Mouse (Mus musculus): ENCODE results near the gene Atg7.

The Atg7 gene

GRCm38 (mm10) chr6:114855644-114856043, 212.7 kb downstream of the Atg7 start:
- no peak for DNase-seq (ENCODE audit: low spot score)

DNA sequence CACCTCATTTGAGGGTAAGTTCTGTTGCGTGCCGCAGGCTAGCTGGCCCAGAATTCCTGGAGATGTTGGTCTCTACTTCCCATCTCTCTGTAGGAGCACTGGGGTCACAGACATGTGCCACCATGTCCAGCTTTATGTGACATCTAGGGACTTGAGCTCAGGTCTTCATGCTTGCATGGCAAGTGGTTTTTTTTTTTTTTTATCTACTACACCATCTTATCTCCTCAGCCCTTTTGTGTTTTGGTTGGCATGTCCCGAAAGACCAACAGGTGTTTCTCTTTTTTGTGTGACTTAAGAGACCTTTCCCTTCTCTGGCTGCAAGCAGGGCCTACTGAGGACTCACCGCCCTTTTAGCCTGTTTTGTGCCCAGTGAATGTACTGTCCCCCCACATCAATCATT, 213.6 kb downstream of the Atg7 start:
- no peak for DNase-seq (ENCODE audit: low spot score)

GRCm38 (mm10) chr6:114857996-114858721, 215.3 kb downstream of the Atg7 start:
- DNase-seq (ENCODE audit: low spot score): no peak

DNA sequence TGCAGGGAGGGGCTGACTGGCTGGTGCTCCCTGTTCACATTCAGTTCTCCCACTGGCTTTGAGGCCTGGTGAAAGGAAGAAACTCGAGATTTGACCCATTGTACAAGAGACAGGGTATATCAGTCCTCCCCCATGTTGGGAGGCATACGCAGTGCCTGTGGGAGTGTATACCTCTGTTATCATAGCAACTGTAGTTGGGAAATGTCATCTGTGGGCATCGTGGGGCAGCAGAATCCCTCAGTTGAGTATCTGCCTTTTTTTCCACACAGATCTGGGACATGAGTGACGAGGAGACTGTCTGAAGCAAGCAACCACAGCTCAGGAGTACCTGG, 215.8 kb downstream of the Atg7 start:
- no peak for DNase-seq (ENCODE audit: low spot score)

DNA sequence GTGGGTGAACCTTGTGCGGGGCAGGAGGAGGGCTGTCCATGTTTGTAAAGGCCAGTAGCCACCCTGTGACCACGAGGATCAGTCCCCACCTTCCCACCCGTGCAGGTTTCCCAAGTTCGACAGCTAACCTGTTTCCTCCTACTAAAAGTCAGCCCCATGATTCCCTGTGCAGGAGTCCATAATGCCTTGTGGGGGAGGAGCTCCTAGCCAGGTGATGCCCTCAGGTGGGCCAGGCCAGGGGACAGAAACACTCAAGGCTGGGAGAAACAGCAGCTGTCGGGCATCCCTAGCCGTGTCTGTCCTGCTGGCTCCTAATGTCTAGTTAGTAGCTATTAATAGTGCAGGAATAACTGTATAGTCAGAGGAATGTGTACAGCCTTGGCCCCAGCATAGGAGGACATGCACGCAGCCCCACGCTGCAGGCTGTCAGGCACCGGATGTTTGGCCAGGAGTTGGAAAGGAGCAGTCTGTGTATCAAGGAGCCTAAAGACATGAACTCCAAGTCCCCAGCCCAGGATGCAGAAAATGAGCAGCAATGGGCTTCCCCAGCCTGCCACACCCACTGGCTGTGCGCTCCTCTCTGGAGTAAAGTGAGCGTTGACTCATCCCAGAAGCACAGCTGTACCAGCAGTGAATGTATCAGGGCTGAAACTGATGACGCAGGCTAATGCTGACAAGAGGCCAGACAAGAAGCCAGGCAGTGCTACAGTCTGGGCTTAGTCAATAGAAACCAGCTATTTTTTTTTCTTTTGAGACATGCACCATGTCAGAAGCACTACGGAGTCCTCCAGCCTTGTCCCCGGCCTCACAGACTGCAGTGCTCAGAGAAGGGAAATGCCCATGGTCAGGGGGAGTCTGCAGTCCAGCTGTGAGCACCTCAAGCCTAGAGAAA, 218.0 kb downstream of the Atg7 start:
- no peak for DNase-seq (ENCODE audit: low spot score)

- no peak for DNase-seq (ENCODE audit: low spot score)
Measured at GRCm38 (mm10) chr6:114861591-114861990, 218.7 kb downstream of the Atg7 start.

- DNase-seq (ENCODE audit: low spot score): no peak
Measured at GRCm38 (mm10) chr6:114862046-114862445, 219.1 kb downstream of the Atg7 start.

GRCm38 (mm10) chr6:114863501-114863900, 220.6 kb downstream of the Atg7 start:
- no peak for DNase-seq (ENCODE audit: low spot score)

DNA sequence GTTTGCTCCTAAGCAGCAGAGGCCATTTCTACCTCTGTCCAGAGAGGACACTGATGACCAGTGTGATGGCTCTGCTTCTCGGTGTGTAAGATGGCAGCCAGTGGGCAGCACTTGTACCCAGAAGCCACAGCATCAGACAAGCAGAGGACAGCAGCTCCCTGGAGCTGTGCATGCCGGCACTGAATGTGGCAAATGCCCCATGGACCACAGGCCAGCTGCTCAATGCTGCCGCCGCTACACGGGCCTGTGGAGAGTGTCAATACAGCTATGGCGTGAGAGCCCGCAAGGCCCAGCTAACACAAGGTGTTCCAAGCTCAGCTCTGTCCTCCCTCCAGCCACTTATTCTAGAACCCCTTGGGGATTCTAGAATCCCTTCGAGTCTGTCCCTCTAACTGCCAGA, 221.5 kb downstream of the Atg7 start:
- no peak for DNase-seq (ENCODE audit: low spot score)

- DNase-seq (ENCODE audit: low spot score): no peak
Measured at GRCm38 (mm10) chr6:114866078-114866477, 223.2 kb downstream of the Atg7 start.

DNA sequence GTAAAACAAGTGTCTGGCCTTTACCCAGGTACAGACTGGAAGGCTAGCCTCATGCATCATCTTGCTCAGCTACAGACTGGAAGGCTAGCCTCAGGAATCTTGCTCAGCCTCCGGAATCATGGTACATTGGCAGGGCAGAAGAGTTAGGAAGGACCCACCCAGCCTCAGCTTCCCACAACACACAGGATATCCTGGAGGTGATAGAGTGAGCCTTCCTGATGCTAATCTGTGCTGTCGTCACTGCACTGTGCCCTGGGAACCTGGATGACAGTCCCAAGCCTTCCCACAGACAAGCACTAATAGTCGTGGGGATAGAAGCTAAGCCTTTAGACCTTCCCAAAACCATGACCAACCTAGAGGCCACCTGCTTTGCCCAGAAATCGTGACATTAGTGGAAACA, 223.7 kb downstream of the Atg7 start:
- DNase-seq (ENCODE audit: low spot score): no peak

- DNase-seq (ENCODE audit: low spot score): no peak
Measured at GRCm38 (mm10) chr6:114868656-114869055, 225.8 kb downstream of the Atg7 start.

DNA sequence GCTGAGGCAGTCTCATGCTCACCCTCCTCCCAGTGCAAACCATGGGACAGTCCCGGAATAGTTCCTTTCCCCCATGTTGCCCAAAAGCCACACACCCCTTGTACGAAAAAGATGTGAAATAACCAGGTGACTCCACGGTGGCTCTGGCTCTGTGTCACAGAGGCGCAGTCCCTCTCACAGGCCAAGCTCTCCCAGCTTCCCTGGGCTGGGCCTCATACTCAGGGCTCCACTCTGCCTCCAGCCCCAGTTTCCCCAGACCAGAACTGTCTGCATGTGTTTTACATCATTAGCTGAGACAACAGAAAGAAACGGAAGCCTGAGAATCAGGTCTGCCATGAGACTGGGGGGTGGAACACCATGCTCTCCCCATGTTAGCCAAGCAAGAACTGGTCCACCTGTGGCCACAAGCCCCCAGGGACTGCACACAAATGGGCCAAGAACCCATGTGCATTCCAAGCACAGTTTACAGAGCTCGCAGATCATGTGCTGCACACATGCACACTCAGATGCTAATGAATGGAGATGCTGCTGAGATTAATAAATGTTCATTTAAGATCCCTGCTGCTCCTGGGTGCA, 226.7 kb downstream of the Atg7 start:
- DNase-seq (ENCODE audit: low spot score): no peak

- DNase-seq (ENCODE audit: low spot score): no peak
Measured at GRCm38 (mm10) chr6:114871010-114871660, 228.2 kb downstream of the Atg7 start.

DNA sequence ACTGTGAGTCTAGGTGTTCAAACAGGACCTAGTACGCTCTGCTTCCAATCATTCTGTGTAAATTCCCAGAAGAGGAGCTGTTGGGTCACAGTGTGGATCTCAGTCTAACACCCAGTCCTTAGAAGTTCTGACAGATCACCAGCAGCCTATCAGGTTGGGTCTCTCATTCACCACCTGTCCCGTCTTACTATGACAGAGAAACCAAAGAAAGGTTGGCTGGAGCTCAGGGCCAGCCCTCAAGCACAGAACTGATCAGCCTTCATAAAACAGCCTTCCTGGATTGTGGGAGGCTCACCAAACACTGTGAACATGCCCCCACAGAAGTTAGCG, 230.9 kb downstream of the Atg7 start:
- no peak for DNase-seq (ENCODE audit: low spot score)

GRCm38 (mm10) chr6:114874138-114874928, 231.4 kb downstream of the Atg7 start:
- DNase-seq (ENCODE audit: low spot score): peak; percentile 77

DNA sequence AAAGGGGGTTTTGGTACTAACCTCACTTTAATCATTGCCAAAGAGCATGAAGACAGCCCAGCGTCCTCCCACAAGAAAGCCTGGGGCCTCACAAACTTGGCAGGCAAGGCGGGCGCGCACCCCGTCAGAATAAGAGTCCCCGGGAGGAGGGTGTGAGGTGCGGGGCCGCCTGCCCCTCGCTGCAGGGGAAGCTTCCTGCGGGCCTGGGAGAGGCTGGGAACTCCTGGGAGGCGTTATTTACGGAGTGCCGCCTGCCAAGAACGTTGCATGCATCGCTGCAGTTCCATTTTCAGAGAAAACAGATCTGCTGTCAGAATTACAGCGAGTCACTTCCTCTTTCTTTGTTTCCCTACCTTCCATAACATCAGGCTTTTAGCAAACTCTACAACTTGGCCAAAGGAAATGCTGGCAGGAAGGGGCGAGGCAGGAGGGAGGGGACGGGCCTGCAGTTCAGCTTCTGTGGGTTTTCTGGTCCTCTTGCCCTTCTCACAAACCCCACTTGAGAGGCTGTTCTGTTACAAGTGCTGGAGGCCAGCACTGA, 232.2 kb downstream of the Atg7 start:
- DNase-seq (ENCODE audit: low spot score): peak; percentile 95

DNA sequence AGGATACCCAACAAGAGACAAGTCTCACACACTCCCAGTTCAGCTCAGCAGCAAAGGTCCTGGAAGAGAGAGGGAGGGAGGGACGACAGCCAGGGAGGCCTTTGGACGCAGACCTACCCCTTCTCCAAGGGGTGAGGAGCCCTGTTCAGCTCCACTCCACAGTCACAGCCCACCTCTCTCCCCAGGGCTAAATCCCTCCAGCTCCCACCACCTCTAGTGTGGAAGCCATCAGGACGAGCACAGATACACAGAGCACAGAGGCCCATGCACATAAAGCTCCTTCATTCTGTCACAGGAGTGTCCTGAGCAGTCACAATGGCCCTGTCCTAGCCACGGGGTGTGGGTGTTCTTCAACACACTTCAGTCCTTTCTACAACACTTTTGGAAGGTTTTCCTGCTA, 233.1 kb downstream of the Atg7 start:
- DNase-seq (ENCODE audit: low spot score): no peak

DNA sequence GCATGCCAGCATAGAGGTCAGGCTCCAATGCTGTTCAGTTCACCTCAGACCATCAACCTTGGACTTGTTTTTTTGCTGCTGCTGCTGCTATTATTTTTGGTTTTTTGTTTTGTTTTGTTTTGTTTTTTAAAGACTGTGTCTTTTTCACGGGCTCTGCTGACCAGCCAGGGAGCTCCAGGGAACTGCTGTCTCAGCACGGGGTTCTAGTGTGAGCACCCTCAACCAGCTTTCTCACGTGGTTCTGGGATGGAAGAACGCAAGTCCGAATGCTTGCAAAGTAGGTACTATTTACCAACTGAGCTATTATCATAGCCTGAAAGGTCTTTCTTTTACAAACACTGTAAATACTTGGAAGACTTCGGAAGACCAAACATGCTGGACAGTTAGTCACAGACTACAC, 233.6 kb downstream of the Atg7 start:
- no peak for DNase-seq (ENCODE audit: low spot score)

DNA sequence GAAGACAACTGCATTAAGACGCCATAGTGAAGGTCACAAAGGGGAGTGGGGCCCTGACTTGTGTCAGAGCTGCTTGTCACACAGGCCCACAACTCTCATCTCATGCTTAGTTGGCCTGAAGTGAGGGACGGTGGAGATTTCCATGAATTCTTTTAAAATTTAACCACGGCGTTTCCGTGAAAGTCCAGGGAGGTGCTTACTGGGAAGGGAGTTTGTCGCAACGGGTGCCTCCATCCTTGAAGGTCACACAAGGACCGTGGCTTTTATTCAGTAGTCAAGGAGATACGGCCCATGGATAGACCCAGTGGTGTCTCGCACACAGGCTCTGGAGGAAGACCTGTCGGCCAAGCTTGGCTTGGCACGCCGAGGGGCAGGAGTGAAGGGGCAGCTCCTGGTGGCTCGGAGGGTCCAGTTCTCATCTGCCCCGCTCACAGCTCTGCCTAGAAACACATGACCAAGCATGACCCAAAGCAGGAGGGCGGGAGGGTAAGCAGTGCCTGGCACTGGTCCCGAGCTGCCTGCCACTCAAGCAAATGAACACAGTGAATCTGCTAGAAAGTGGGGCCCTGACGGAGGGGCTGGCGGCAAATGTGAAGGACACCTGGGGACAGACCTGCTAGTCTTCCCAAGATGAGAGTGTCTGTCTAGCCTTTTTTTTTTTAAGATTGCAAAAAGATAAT, 236.1 kb downstream of the Atg7 start:
- no peak for DNase-seq (ENCODE audit: low spot score)

GRCm38 (mm10) chr6:114880798-114881197, 237.9 kb downstream of the Atg7 start:
- DNase-seq (ENCODE audit: low spot score): no peak

All from embryo, embryonic 10.5 days (tissue).